Mouse (Mus musculus) kidney, adult 2 months (tissue): ENCODE results near the gene Osbpl9. TPM values are rescaled to one million over a fixed set of nuclear protein-coding genes. Genes with fewer than 3 reads are reported as not detected.
A peak's percentile ranks its signal among the peaks of the same experiment; 100 is the strongest.

Experiments
- DNase-seq: peaks from one replicate; pipeline ENCODE4 v3.0.0; 2021
- H3K27ac ChIP-seq: fragments of 200-500 bp; 2 replicates; pipeline ENCODE4 v1.5.1; 2012; ENCODE audit warnings: low read depth, low read length, control low read depth, inconsistent platforms; ENCODE audit not compliant: insufficient read depth
- H3K27me3 ChIP-seq: fragments of 200-500 bp; replicated peaks from 2 replicates; pipeline ENCODE4 v1.6.1; 2012; ENCODE audit warnings: mild to moderate bottlenecking, moderate library complexity, low read length, inconsistent platforms; ENCODE audit not compliant: control insufficient read depth, insufficient read depth
- H3K36me3 ChIP-seq: fragments of 200-500 bp; 2 replicates; pipeline ENCODE4 v1.6.1; 2012; ENCODE audit warnings: mild to moderate bottlenecking, moderate library complexity, low read length, inconsistent platforms; ENCODE audit not compliant: control insufficient read depth, insufficient read depth
- H3K4me1 ChIP-seq: fragments of 200-500 bp; 2 replicates; pipeline ENCODE4 v1.6.1; 2011; ENCODE audit warnings: low read length; ENCODE audit not compliant: control insufficient read depth, insufficient read depth
- H3K4me3 ChIP-seq: fragments of 200-500 bp; 2 replicates; pipeline ENCODE4 v1.5.1; 2011; ENCODE audit warnings: mild to moderate bottlenecking, low read depth, low read length, control low read depth; ENCODE audit not compliant: insufficient read depth
- CTCF ChIP-seq: fragments of 200-500 bp; conservative IDR thresholded peaks from 2 replicates; pipeline ENCODE4 v1.5.1; 2011; ENCODE audit warnings: low read depth, mild to moderate bottlenecking, control low read depth, low read length, moderate library complexity, mixed read lengths; ENCODE audit not compliant: insufficient read depth, insufficient read length
- POLR2A ChIP-seq: fragments of 200-500 bp; IDR thresholded peaks from one replicate; pipeline ENCODE4 v1.6.1; 2011; ENCODE audit warnings: low read depth, low read length, control low read depth
- WGBS: fragments of 180-500 bp; shearing (Covaris S2); methylation state at CpG from one replicate; pipeline ENCODE4 v1.1.7; 2018; 5-methylcytosine and 5-hydroxymethylcytosine counted together
- polyA plus RNA-seq: library from polyadenylated mRNA; depleted of rRNA; stranded (reverse); fragments of >200 nt; gene quantifications from 2 replicates; pipeline ENCODE4 v1.2.3, GENCODE M21; 2012

Gene Osbpl9
- polyA plus RNA-seq, 1 experiment: 201 TPM

DNA sequence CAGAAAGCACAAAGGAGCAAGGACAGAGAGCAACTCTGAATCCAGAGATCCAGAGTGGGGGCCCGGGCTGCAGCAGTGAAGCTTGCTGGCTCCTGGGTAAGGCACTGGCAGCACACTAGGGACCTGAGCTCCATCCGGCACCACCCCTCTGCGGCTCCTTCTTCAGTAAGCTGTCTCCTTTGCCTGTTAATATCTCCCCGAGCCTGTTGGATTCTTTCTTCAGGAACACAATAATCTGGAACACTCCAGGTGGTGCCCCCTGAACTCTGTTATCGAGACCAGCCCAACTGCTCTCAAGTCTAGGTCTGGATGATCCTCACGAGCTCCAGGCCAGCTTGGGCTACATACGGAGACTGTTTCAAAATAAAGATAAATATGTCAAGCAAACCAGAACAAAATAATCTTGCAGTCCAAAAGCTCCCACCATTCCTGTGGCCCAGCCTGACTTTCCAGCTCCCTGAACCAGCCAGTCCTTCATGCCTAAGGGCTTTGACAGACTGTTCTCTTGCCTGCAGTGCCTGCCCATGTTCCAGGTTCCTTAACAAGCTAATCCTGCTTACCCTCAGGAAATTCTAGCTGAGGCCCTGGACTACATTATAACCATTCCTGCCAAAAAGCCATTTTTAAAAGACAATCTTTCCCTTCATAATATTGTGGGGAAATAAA, 28.2 kb downstream of the Osbpl9 start:
- 32% methylated on average over 7 of the region's 7 CpGs for WGBS
- no peaks in the 10 kb centered on the region for H3K36me3 ChIP-seq
- H3K27me3 ChIP-seq: no peaks in the 10 kb centered on the region
- peaks cover 13% of the 10 kb centered on the region; the same call in 1 of the 2 replicates for H3K4me1 ChIP-seq
- peak; percentile 45 for DNase-seq
- H3K4me3 ChIP-seq: no peak overlapping the region
- H3K27ac ChIP-seq: peak overlapping the region; percentile 53; the same call in 1 of the 2 replicates
- TF ChIP-seq POLR2A (no peak), CTCF (no peak)

DNA sequence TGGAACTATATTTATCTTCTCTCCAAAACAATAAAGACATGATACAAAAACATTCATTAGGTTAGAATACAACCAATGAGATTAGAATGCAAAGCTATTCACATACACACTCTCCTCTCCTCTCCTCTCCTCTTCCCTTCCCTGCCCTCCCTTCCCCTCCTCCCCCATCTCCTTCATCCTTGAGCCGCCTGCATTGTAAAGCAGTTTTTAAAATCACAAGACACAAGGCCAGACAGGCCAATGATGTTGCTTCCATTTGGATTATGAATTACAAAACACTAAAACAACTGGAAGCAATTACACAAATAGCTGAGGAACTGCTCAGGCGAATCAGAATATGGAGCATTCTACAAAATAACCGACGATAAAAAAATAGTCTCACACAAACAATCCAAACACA, 28.7 kb downstream of the Osbpl9 start:
- Histone ChIP-seq H3K27me3 (no peaks in the 10 kb centered on the region), H3K4me1 (peaks cover 13% of the 10 kb centered on the region; the same call in 1 of the 2 replicates), H3K4me3 (no peak overlapping the region), H3K36me3 (no peaks in the 10 kb centered on the region), H3K27ac (peak overlapping the region; percentile 53; the same call in 1 of the 2 replicates)
- 35% methylated on average over 4 of the region's 4 CpGs for WGBS
- no peak for TF ChIP-seq POLR2A
- no peak for TF ChIP-seq CTCF
- no peak for DNase-seq

DNA sequence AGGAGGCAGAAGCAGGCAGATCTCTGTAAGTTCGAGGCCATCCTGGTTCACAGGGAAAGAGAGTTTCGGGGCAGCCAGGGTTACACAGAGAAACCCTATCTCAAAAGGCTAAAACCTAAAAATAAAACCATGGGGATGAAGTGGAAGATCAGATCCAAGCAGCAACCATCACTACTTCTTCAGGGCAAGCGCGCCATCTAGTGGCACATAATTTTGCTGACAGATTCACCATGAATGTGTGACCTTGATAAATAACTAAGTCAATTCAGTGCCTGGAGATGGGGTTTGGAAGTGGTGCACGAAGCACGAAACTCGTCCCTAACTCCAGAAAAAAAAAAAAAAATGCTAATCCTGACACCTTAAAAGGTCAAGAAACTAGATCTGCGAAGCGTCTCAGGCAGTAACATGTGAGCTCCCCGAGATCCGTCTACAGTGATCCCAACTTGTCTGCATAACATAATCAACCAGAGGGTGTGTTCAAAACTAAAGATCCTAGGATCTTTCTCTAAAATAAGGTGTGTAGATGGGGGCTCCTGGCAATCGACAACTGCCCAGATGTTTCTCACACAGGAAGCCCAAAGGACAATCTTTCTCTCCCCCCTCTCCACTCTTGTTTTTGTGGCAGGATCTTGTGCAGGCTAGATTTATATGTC, 36.4 kb downstream of the Osbpl9 start:
- Histone ChIP-seq H3K4me1 (peaks cover 4% of the 10 kb centered on the region; the same call in 1 of the 2 replicates), H3K36me3 (no peaks in the 10 kb centered on the region), H3K27ac (no peak overlapping the region), H3K4me3 (no peak overlapping the region), H3K27me3 (no peaks in the 10 kb centered on the region)
- WGBS: 23% methylated on average over 12 of the region's 12 CpGs
- no peak for TF ChIP-seq POLR2A
- TF ChIP-seq CTCF: peak; percentile 86
- DNase-seq: peak; percentile 90

DNA sequence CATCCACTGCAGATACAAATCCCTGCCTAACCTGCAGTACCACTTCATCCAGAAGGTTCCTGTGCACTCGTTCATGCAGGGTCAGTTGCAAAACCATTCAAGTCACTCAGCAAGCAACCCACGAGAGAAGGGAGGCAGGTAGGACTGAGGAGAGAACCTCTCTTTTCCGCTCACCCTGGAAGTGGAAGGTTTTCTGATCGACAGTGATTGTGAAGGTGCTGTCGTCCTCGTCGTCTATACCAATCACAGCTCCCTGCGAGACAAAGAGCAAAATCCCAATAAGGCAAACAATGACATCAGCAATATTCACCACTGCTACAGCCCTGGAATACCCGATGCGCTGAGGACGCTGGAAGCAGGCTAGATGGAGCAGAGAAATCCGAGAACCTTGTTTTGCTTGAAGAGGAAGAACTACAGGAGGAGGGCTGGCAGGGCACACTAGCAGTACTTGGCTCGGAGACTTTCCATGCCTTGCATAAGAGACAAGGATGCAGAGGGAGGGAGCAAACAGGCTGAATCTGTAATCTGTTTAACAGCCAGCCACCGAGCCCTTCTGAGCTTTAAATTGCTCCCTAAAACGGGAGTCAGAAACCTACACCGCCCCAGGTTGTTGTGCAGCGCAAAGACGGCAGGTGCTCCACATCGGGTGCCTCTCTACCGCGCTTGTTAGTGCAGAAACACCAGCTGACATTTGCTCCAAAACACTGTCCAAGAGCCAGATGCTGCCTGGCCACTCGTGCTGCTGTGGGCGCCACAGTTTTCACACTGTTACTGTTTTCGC, 45.4 kb downstream of the Osbpl9 start:
- WGBS: 29% methylated on average over 24 of the region's 24 CpGs
- Histone ChIP-seq H3K36me3 (no peaks in the 10 kb centered on the region), H3K27me3 (no peaks in the 10 kb centered on the region), H3K4me3 (peak overlapping the region; percentile 19), H3K4me1 (peaks cover 18% of the 10 kb centered on the region; the same call in 1 of the 2 replicates), H3K27ac (peak overlapping the region; percentile 57)
- TF ChIP-seq CTCF (no peak), POLR2A (no peak)
- peak; percentile 40 for DNase-seq

DNA sequence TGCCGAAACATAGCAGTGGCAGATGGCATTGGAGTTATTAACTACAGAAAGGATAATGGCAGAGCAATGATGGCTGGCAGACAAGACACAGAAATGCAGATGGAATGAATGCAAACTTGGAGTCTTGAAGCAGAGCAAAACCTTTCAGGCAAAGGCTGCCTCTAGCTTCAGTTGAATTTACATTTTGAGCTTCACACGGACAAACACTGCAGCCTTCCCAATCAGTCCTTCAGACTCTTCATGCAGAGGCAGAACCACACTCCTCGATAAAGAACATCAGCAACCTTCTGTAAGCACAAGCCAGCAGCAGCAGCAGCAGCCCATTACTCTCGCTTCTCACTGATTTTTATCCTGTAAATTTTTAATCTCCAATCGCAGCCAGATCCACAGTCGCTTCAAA, 46.0 kb downstream of the Osbpl9 start:
- peak overlapping the region; percentile 57 for H3K27ac ChIP-seq
- peaks cover 18% of the 10 kb centered on the region; the same call in 1 of the 2 replicates for H3K4me1 ChIP-seq
- no peak for TF ChIP-seq POLR2A
- TF ChIP-seq CTCF: no peak
- H3K4me3 ChIP-seq: 0 out of 2 replicates have a peak overlapping the region, but pooled peaks have one; percentile 19
- 46% methylated on average over 6 of the region's 6 CpGs for WGBS
- no peak for DNase-seq
- no peaks in the 10 kb centered on the region for H3K27me3 ChIP-seq
- H3K36me3 ChIP-seq: no peaks in the 10 kb centered on the region

DNA sequence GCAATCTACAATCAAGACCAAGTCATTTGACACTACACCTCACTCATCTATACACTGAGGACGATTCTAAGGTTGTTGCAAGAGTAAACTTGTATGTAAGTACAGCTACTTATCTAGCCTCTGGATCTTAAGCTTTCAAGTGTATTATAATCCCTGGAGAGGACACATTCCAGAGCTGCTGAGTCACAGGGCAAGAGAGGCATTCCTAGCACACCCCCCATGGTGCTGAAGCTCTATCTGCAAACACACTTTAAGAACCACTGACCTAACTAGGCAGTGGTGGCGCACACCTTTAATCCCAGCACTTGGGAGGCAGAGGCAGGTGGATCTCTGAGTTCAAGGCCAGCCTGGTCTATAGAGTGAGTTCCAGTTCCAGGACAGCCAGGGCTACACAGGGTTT, 51.9 kb downstream of the Osbpl9 start:
- no peaks in the 10 kb centered on the region for H3K36me3 ChIP-seq
- TF ChIP-seq POLR2A (no peak), CTCF (no peak)
- WGBS: 51% methylated on average over 2 of the region's 2 CpGs

More for the DNA sequence above, 51.9 kb downstream of the Osbpl9 start:
- Histone ChIP-seq H3K27me3 (no peaks in the 10 kb centered on the region), H3K27ac (0 out of 2 replicates have a peak overlapping the region, but pooled peaks have one; percentile 0), H3K4me3 (no peak overlapping the region), H3K4me1 (peaks cover 27% of the 10 kb centered on the region)
- peak; percentile 57 for DNase-seq
